Mouse (Mus musculus): ENCODE measurements around the gene Relt. TPM values are rescaled to one million over a fixed set of nuclear protein-coding genes. Genes with fewer than 3 reads are reported as not detected.

Gene Relt
- polyA plus RNA-seq, 1 experiment, result 77.5 TPM

GRCm38 (mm10) chr7:100879595-100879994 lies 16.3 kb upstream of the Relt start:
- no peak for TF ChIP-seq POLR2A (IDR thresholded peaks at IDR 0.05; ENCODE audit: control insufficient read depth, extremely low read depth, insufficient read depth, low read length, poor library complexity)
- peak; percentile 70; the same call in 1 of the 2 replicates for TF ChIP-seq CTCF (IDR thresholded peaks at IDR 0.05; ENCODE audit: borderline replicate concordance, control insufficient read depth, extremely low read depth, insufficient read depth, low read length, poor library complexity)
- peak; percentile 74 for DNase-seq
- WGBS, result 42% methylated on average over 20 of the region's 20 CpGs
- Histone ChIP-seq H3K27me3 (ENCODE audit: control insufficient read depth, insufficient read depth, low read length) (no peaks in the 10 kb centered on the region), H3K27ac (ENCODE audit: control insufficient read depth, insufficient read depth, low read length) (no peak overlapping the region), H3K4me1 (replicated peaks; ENCODE audit: control insufficient read depth, insufficient read depth, low read length) (peaks cover 8% of the 10 kb centered on the region; the same call in 1 of the 2 replicates), H3K36me3 (ENCODE audit: control insufficient read depth, insufficient read depth, low read length) (no peaks in the 10 kb centered on the region), H3K4me3 (ENCODE audit: control insufficient read depth, insufficient read depth, low read length) (no peak overlapping the region)

GRCm38 (mm10) chr7:100876771-100877170 lies 13.5 kb upstream of the Relt start:
- Histone ChIP-seq H3K4me3 (ENCODE audit: control insufficient read depth, insufficient read depth, low read length) (no peak overlapping the region), H3K36me3 (ENCODE audit: control insufficient read depth, insufficient read depth, low read length) (no peaks in the 10 kb centered on the region), H3K27me3 (ENCODE audit: control insufficient read depth, insufficient read depth, low read length) (no peaks in the 10 kb centered on the region), H3K4me1 (replicated peaks; ENCODE audit: control insufficient read depth, insufficient read depth, low read length) (peaks cover 8% of the 10 kb centered on the region; the same call in 1 of the 2 replicates), H3K27ac (ENCODE audit: control insufficient read depth, insufficient read depth, low read length) (no peak overlapping the region)
- no peak for TF ChIP-seq POLR2A (IDR thresholded peaks at IDR 0.05; ENCODE audit: control insufficient read depth, extremely low read depth, insufficient read depth, low read length, poor library complexity)
- TF ChIP-seq CTCF (IDR thresholded peaks at IDR 0.05; ENCODE audit: borderline replicate concordance, control insufficient read depth, extremely low read depth, insufficient read depth, low read length, poor library complexity), result no peak
- WGBS, result 95% methylated on average over 9 of the region's 9 CpGs
- no peak for DNase-seq

DNA sequence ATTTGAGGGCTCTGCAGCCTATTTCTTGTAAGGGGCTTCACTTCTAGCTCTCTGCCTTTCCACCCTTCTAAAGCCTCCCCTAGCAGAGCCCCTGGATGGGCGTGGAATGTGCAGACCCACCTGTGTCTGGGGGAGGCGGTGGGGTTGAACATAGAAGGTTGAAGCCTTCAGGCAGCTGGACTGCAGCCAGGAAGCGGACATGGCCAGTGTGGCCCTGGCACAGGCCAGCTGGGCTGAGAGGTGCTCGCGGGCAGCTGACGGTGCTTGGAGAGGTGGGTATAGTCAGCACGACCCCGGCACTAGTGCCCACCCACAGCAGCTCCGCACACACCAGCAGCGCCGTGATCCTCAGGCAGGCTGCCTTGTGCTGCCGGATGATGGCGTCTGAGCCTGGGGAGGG lies 13.0 kb upstream of the Relt start:
- TF ChIP-seq POLR2A (IDR thresholded peaks at IDR 0.05; ENCODE audit: control insufficient read depth, extremely low read depth, insufficient read depth, low read length, poor library complexity) (no peak), CTCF (IDR thresholded peaks at IDR 0.05; ENCODE audit: borderline replicate concordance, control insufficient read depth, extremely low read depth, insufficient read depth, low read length, poor library complexity) (no peak)
- Histone ChIP-seq H3K4me1 (replicated peaks; ENCODE audit: control insufficient read depth, insufficient read depth, low read length) (peaks cover 8% of the 10 kb centered on the region; the same call in 1 of the 2 replicates), H3K27me3 (ENCODE audit: control insufficient read depth, insufficient read depth, low read length) (no peaks in the 10 kb centered on the region), H3K27ac (ENCODE audit: control insufficient read depth, insufficient read depth, low read length) (peak overlapping the region; percentile 5; the same call in 1 of the 2 replicates), H3K4me3 (ENCODE audit: control insufficient read depth, insufficient read depth, low read length) (no peak overlapping the region), H3K36me3 (ENCODE audit: control insufficient read depth, insufficient read depth, low read length) (no peaks in the 10 kb centered on the region)
- DNase-seq, result no peak
- 93% methylated on average over 13 of the region's 13 CpGs for WGBS

DNA sequence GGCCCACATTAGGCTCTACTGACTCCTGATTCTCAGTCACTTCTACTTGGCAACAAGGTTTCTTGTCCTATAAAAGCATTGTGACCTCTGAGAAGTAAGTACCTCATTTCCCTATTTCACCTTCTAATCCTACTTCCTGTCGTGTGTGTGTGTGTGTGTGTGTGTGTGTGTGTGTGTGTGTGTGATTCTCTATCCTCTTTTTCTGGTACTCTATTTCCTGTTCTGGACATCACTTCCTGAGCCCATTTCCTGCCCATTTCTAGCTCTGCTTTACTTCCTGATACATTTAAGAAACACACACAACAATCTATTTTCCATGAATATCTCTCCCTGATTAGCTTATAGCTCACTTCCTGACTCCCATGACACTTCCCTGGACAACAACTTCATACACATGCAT lies 12.6 kb upstream of the Relt start:
- peaks cover 5% of the 10 kb centered on the region; the same call in 1 of the 2 replicates for H3K4me1 ChIP-seq (replicated peaks; ENCODE audit: control insufficient read depth, insufficient read depth, low read length)
- no peak for DNase-seq
- H3K4me3 ChIP-seq (ENCODE audit: control insufficient read depth, insufficient read depth, low read length), result no peak overlapping the region
- no peaks in the 10 kb centered on the region for H3K36me3 ChIP-seq (ENCODE audit: control insufficient read depth, insufficient read depth, low read length)
- WGBS, result 24% methylated on average over 1 of the region's 1 CpGs
- H3K27ac ChIP-seq (ENCODE audit: control insufficient read depth, insufficient read depth, low read length), result peak overlapping the region; percentile 5; the same call in 1 of the 2 replicates
- TF ChIP-seq CTCF (IDR thresholded peaks at IDR 0.05; ENCODE audit: borderline replicate concordance, control insufficient read depth, extremely low read depth, insufficient read depth, low read length, poor library complexity), result no peak
- TF ChIP-seq POLR2A (IDR thresholded peaks at IDR 0.05; ENCODE audit: control insufficient read depth, extremely low read depth, insufficient read depth, low read length, poor library complexity), result no peak
- H3K27me3 ChIP-seq (ENCODE audit: control insufficient read depth, insufficient read depth, low read length), result no peaks in the 10 kb centered on the region

DNA sequence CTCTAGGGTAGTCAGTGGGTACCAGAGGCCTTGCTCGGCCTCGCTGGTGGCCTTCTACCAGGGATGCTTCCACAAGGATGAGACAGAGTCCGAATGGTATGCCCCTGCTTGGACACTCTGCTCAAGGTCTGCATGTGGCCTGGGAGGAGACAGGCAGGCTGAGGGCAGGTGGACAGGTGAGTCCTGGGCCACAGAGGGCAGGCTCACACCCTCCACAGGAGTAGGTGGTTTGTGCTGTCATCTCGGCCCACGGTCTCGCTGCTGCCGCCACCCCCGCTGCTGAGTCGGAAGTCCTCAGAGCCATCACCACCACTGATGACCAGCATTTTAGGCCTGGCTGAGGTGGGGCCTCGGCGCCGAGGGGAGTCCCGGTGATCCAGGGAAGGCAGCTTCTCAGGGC lies 10.0 kb upstream of the Relt start:
- DNase-seq, result no peak
- Histone ChIP-seq H3K36me3 (ENCODE audit: control insufficient read depth, insufficient read depth, low read length) (no peaks in the 10 kb centered on the region), H3K4me1 (replicated peaks; ENCODE audit: control insufficient read depth, insufficient read depth, low read length) (peaks cover 4% of the 10 kb centered on the region; the same call in 1 of the 2 replicates), H3K27ac (ENCODE audit: control insufficient read depth, insufficient read depth, low read length) (no peak overlapping the region), H3K27me3 (ENCODE audit: control insufficient read depth, insufficient read depth, low read length) (no peaks in the 10 kb centered on the region), H3K4me3 (ENCODE audit: control insufficient read depth, insufficient read depth, low read length) (no peak overlapping the region)
- no peak for TF ChIP-seq CTCF (IDR thresholded peaks at IDR 0.05; ENCODE audit: borderline replicate concordance, control insufficient read depth, extremely low read depth, insufficient read depth, low read length, poor library complexity)
- no peak for TF ChIP-seq POLR2A (IDR thresholded peaks at IDR 0.05; ENCODE audit: control insufficient read depth, extremely low read depth, insufficient read depth, low read length, poor library complexity)
- WGBS, result 98% methylated on average over 13 of the region's 13 CpGs

DNA sequence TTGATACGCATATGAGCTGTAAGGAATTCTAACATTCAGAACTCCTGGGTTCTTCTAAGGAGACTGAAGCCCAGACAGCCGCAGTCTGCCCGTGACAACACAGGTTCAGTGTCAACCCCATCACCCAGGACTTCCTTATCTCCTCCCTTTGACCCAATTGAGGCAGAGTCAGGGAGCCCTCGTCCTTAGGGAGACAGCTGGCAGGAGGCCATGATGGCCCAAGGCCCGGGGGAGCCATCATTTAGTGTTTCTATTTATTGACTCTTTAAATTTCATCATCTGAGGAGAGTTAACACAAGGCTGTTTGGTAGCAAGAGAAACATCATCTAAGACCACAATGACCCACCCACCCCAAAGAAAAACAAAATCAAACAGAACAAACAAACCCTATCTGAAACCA lies 8.6 kb upstream of the Relt start:
- TF ChIP-seq CTCF (IDR thresholded peaks at IDR 0.05; ENCODE audit: borderline replicate concordance, control insufficient read depth, extremely low read depth, insufficient read depth, low read length, poor library complexity) (no peak), POLR2A (IDR thresholded peaks at IDR 0.05; ENCODE audit: control insufficient read depth, extremely low read depth, insufficient read depth, low read length, poor library complexity) (no peak)
- H3K4me1 ChIP-seq (replicated peaks; ENCODE audit: control insufficient read depth, insufficient read depth, low read length), result peaks cover 4% of the 10 kb centered on the region; the same call in 1 of the 2 replicates
- H3K27ac ChIP-seq (ENCODE audit: control insufficient read depth, insufficient read depth, low read length), result no peak overlapping the region
- no peaks in the 10 kb centered on the region for H3K36me3 ChIP-seq (ENCODE audit: control insufficient read depth, insufficient read depth, low read length)
- 93% methylated on average over 5 of the region's 5 CpGs for WGBS
- H3K4me3 ChIP-seq (ENCODE audit: control insufficient read depth, insufficient read depth, low read length), result no peak overlapping the region
- H3K27me3 ChIP-seq (ENCODE audit: control insufficient read depth, insufficient read depth, low read length), result no peaks in the 10 kb centered on the region
- DNase-seq, result no peak

- Histone ChIP-seq H3K27me3 (ENCODE audit: control insufficient read depth, insufficient read depth, low read length) (no peaks in the 10 kb centered on the region), H3K36me3 (ENCODE audit: control insufficient read depth, insufficient read depth, low read length) (no peaks in the 10 kb centered on the region), H3K27ac (ENCODE audit: control insufficient read depth, insufficient read depth, low read length) (no peak overlapping the region), H3K4me1 (replicated peaks; ENCODE audit: control insufficient read depth, insufficient read depth, low read length) (peaks cover 4% of the 10 kb centered on the region; the same call in 1 of the 2 replicates), H3K4me3 (ENCODE audit: control insufficient read depth, insufficient read depth, low read length) (no peak overlapping the region)
- no peak for DNase-seq
- no peak for TF ChIP-seq CTCF (IDR thresholded peaks at IDR 0.05; ENCODE audit: borderline replicate concordance, control insufficient read depth, extremely low read depth, insufficient read depth, low read length, poor library complexity)
- no peak for TF ChIP-seq POLR2A (IDR thresholded peaks at IDR 0.05; ENCODE audit: control insufficient read depth, extremely low read depth, insufficient read depth, low read length, poor library complexity)
- WGBS, result 95% methylated on average over 4 of the region's 4 CpGs
Observed at GRCm38 (mm10) chr7:100871355-100871754, 8.1 kb upstream of the Relt start.

Measured in thymus, adult 2 months (tissue).